Mouse (Mus musculus): Measurements from ENCODE around the gene Ss18l2.

The Ss18l2 gene

GRCm38 (mm10) chr9:121759091-121760081 is 49.3 kb downstream of the Ss18l2 start, which contains the start of gene Zfp651:
Zfp651 (plus strand) TSS chr9:121759330.
- in situ Hi-C loops (cut with MboI): no loop called here

- in situ Hi-C loops (cut with MboI): no loop called here
Observed at GRCm38 (mm10) chr9:121760271-121761090, 50.4 kb downstream of the Ss18l2 start.

- in situ Hi-C loops (cut with MboI): no loop called here
Observed at GRCm38 (mm10) chr9:121761091-121761665, 51.0 kb downstream of the Ss18l2 start.

GRCm38 (mm10) chr9:121761787-121762186 is 51.7 kb downstream of the Ss18l2 start:
- in situ Hi-C loops (cut with MboI): no loop called here

- in situ Hi-C loops (cut with MboI): no loop called here
Observed at GRCm38 (mm10) chr9:121762248-121762647, 52.1 kb downstream of the Ss18l2 start.

- in situ Hi-C loops (cut with MboI): no loop called here
Observed at GRCm38 (mm10) chr9:121762761-121763160, 52.6 kb downstream of the Ss18l2 start.

Measured in mature B cell (primary cell).